Mouse (Mus musculus) thymus, adult 2 months (tissue): ENCODE data around the gene Zkscan14. TPM values are rescaled to one million over a fixed set of nuclear protein-coding genes. Genes with fewer than 3 reads are reported as not detected.

Experiments
- DNase-seq: peaks from one replicate; pipeline ENCODE4 v3.0.0; 2021
- H3K27ac ChIP-seq: fragments of 200-500 bp; 2 replicates; pipeline ENCODE4 v1.5.1; 2012; ENCODE audit warnings: low read length, control low read depth; ENCODE audit not compliant: control insufficient read depth, insufficient read depth
- H3K27me3 ChIP-seq: fragments of 200-500 bp; 2 replicates; pipeline ENCODE4 v1.6.1; 2012; ENCODE audit warnings: mild to moderate bottlenecking, low read length, moderate library complexity, mixed read lengths; ENCODE audit not compliant: control insufficient read depth, insufficient read depth
- H3K36me3 ChIP-seq: fragments of 200-500 bp; 2 replicates; pipeline ENCODE4 v1.6.1; 2012; ENCODE audit warnings: mild to moderate bottlenecking, low read length, moderate library complexity; ENCODE audit not compliant: control insufficient read depth, insufficient read depth
- H3K4me1 ChIP-seq: fragments of 200-500 bp; replicated peaks from 2 replicates; pipeline ENCODE4 v1.6.1; 2012; ENCODE audit warnings: low read length; ENCODE audit not compliant: control insufficient read depth, insufficient read depth
- H3K4me3 ChIP-seq: fragments of 200-500 bp; 2 replicates; pipeline ENCODE4 v1.5.1; 2012; ENCODE audit warnings: mild to moderate bottlenecking, low read length, control low read depth, moderate library complexity; ENCODE audit not compliant: control insufficient read depth, insufficient read depth
- CTCF ChIP-seq: fragments of 200-500 bp; IDR thresholded peaks from 2 replicates; pipeline ENCODE4 v1.5.1; 2012; ENCODE audit warnings: mild to moderate bottlenecking, control low read depth, low read length, moderate library complexity, borderline replicate concordance; ENCODE audit not compliant: control insufficient read depth, poor library complexity, insufficient read depth; ENCODE audit errors: extremely low read depth
- POLR2A ChIP-seq: fragments of 200-500 bp; IDR thresholded peaks from 2 replicates; pipeline ENCODE4 v1.6.1; 2012; ENCODE audit warnings: mild to moderate bottlenecking, low read length, control low read depth, moderate library complexity; ENCODE audit not compliant: control insufficient read depth, poor library complexity, insufficient read depth; ENCODE audit errors: extremely low read depth
- WGBS: fragments of 180-500 bp; shearing (Covaris S2); methylation state at CpG from one replicate; pipeline ENCODE4 v1.1.7; 2018; 5-methylcytosine and 5-hydroxymethylcytosine counted together
- polyA plus RNA-seq: library from polyadenylated mRNA; depleted of rRNA; stranded (reverse); fragments of >200 nt; gene quantifications from 2 replicates; pipeline ENCODE4 v1.2.3, GENCODE M21; 2012

Zkscan14 gene
- polyA plus RNA-seq, 1 experiment, result 7.6 TPM

DNA sequence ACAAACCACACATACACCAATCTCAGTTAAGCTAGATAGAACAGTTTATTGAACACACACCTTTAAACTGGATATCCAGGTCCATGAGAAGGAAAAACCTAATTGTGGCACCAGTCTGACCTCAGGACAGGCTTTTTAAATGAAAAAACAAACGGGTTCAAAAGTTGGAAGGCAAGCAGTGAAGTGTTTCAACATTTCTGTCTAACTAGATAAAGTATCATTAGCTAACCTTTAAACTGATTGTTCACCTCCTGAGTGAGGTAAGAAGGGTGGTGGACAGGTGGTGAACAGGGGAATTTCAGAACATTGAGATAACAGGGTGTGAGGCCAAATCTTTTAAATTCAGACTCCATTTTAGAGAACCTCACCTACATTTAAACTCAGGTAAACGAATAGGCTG lies 24.8 kb upstream of the Zkscan14 start:
- Histone ChIP-seq H3K27me3 (no peaks in the 10 kb centered on the region), H3K4me3 (no peak overlapping the region), H3K27ac (no peak overlapping the region), H3K4me1 (peaks cover 4% of the 10 kb centered on the region), H3K36me3 (peaks cover under 1% of the 10 kb centered on the region; the same call in 1 of the 2 replicates)
- TF ChIP-seq POLR2A (no peak), CTCF (no peak)
- WGBS, result 74% methylated on average over 2 of the region's 2 CpGs
- no peak for DNase-seq

- DNase-seq, result no peak
- Histone ChIP-seq H3K27ac (no peak overlapping the region), H3K4me3 (no peak overlapping the region), H3K4me1 (no peaks in the 10 kb centered on the region), H3K27me3 (no peaks in the 10 kb centered on the region), H3K36me3 (peaks cover 25% of the 10 kb centered on the region)
- TF ChIP-seq CTCF (no peak), POLR2A (no peak)
- WGBS, result 96% methylated on average over 12 of the region's 12 CpGs
These were observed 21.7 kb upstream of the Zkscan14 start for GRCm38 (mm10) chr5:145223395-145223794.

- no peak overlapping the region for H3K4me3 ChIP-seq
- DNase-seq, result no peak
- peaks cover 30% of the 10 kb centered on the region for H3K36me3 ChIP-seq
- no peaks in the 10 kb centered on the region for H3K27me3 ChIP-seq
- WGBS, result 97% methylated on average over 5 of the region's 5 CpGs
- H3K27ac ChIP-seq, result no peak overlapping the region
- TF ChIP-seq POLR2A, result no peak
- no peak for TF ChIP-seq CTCF
- no peaks in the 10 kb centered on the region for H3K4me1 ChIP-seq
These were observed 21.2 kb upstream of the Zkscan14 start for GRCm38 (mm10) chr5:145222840-145223239.

GRCm38 (mm10) chr5:145219981-145220380 lies 18.3 kb upstream of the Zkscan14 start:
- Histone ChIP-seq H3K4me1 (no peaks in the 10 kb centered on the region), H3K36me3 (peaks cover 31% of the 10 kb centered on the region), H3K27ac (no peak overlapping the region), H3K27me3 (no peaks in the 10 kb centered on the region), H3K4me3 (no peak overlapping the region)
- over 99% methylated on average over 8 of the region's 8 CpGs for WGBS
- TF ChIP-seq CTCF (no peak), POLR2A (no peak)
- DNase-seq, result no peak

DNA sequence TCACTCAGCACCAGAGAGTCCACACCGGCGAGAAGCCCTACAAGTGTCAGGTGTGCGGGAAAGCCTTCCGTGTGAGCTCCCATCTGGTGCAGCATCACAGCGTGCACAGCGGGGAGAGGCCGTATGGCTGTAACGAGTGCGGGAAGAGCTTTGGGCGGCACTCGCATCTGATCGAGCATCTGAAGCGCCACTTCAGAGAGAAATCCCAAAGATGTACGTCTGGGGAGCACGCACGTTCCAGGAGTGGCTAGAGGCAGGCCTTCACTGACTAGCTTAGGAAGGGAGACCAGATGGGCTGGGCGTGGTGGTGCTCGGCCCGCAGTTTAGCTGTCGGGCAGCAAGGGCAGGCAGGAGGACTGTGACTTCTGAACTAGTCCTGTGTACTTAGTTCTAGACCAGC lies 17.0 kb upstream of the Zkscan14 start:
- Histone ChIP-seq H3K4me3 (no peak overlapping the region), H3K27me3 (no peaks in the 10 kb centered on the region), H3K27ac (no peak overlapping the region), H3K36me3 (peaks cover 31% of the 10 kb centered on the region), H3K4me1 (no peaks in the 10 kb centered on the region)
- no peak for DNase-seq
- WGBS, result 97% methylated on average over 20 of the region's 20 CpGs
- TF ChIP-seq POLR2A (no peak), CTCF (no peak)

- H3K27me3 ChIP-seq, result no peaks in the 10 kb centered on the region
- H3K4me1 ChIP-seq, result no peaks in the 10 kb centered on the region
- peaks cover 31% of the 10 kb centered on the region for H3K36me3 ChIP-seq
- no peak for DNase-seq
- WGBS, result 98% methylated on average over 21 of the region's 21 CpGs
- no peak overlapping the region for H3K4me3 ChIP-seq
- TF ChIP-seq POLR2A (no peak), CTCF (no peak)
- no peak overlapping the region for H3K27ac ChIP-seq
These were observed 16.5 kb upstream of the Zkscan14 start for GRCm38 (mm10) chr5:145218206-145218605.

GRCm38 (mm10) chr5:145217746-145218145 lies 16.1 kb upstream of the Zkscan14 start:
- no peak overlapping the region for H3K27ac ChIP-seq
- no peak for DNase-seq
- 92% methylated on average over 6 of the region's 6 CpGs for WGBS
- no peak for TF ChIP-seq CTCF
- no peak for TF ChIP-seq POLR2A
- H3K36me3 ChIP-seq, result peaks cover 31% of the 10 kb centered on the region
- H3K27me3 ChIP-seq, result no peaks in the 10 kb centered on the region
- no peaks in the 10 kb centered on the region for H3K4me1 ChIP-seq
- no peak overlapping the region for H3K4me3 ChIP-seq
